Mouse (Mus musculus): ENCODE measurements around the gene Uqcrh.

Gene Uqcrh

DNA sequence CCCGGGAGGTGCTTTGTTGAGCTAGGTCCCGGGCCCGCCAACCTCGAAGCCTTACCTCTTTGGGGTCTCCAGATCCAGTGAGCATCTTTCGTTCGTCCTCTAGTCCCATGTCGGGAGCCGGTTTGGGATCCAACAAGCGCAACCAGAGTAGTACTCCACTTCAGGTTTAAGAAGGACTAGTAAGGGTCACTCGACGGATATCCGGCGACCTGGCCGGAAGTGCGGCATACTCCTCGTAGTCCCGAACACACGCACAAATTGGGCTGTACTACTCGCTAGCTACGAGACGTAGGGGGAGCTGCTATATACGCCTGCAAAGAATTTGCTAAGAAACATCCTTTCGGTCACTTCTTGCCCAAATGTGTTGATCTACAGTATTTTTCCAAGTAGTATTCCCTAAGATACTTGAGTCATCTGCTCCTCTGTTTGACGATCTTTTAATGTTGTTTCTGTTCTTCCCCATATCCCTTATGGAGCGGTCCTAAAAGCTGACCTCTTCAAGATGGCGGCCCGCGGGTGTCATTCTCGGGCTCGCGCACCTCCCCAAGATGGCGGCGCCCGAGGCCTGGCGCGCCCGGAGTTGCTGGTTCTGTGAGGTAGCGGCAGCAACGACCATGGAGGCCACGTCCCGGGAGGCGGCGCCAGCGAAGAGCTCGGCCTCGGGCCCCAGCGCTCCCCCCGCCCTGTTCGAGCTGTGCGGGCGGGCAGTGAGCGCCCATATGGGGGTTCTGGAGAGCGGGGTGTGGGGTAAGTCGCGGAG is at the start of gene Uqcrh, which contains the start of gene Lrrc41:
Gene Uqcrh (minus strand): TSS at position 211 of the 760 bp plus-strand sequence.
Gene Lrrc41 (plus strand): TSS at position 409 of the 760 bp plus-strand sequence.
- DNase-seq (ENCODE audit: low read depth, low spot score), result peak; percentile 99

DNA sequence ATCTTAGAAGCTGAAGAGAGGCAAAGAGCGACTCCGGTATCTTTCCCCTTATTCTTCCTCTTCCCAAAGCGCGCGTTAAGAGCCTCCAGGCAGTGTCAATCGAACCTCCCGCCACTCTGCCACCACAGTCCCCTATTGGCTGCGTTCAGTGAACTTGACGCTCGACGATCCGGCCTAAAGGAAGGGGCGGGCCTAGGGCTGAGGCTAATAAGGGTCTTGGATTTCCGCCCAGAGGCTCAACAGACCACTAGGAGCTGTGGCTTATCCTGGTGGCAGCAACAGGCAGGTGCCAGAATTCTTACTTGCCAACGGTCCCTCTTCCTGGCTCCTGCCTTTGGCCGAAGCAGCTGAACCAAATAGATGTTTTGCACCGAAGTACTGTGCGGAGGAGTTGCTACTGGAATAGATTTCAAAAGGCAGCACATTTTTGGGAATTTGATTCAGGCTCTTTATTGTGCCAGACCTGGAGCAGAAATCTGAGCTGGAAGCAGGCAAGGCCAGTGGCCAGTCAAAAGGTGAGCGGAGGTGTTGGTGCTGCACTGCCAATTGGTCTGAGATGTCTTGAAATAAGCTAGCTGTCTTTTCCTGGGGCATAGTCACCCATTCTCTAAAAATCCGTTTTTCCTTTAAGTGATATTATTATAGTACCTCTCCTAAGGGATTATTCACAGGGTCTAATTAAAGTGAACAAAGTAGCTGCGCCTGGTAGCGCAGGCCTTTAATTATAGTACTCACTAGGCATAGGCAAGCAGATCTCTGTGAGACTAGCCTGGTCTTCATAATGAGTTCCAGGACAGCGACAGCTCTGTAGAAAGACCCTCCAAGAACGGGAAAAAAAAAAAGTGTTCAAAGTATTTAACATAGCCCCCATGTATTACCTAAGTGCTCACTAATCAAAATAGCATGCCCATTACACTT is 49.0 kb upstream of the Uqcrh start, which contains the start of the genes Rad54l and Pomgnt1:
Gene Rad54l (minus strand): TSS at position 89 of the 918 bp plus-strand sequence.
Gene Pomgnt1 (plus strand): TSS at position 239 of the 918 bp plus-strand sequence.
- peak; percentile 95 for DNase-seq (ENCODE audit: low read depth, low spot score)

DNA sequence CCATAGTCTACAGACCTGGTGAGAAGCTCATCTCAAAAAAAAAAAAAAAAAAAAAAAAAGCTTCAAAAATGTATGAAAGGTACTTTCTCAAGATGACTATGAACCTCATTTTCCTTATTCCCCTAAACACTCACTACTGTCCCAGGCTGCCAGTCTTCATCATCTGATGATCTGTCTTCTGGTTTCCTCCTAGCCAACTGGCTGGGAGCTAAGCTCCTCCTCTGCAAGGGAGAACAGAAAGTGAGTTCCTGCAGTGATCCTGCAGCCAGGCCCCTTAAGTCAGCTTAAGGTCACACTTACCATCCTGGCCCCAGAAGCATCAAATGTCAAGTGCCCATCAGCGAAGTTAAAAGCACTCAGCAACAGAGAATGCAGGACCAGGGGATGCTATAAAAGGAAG is 47.9 kb upstream of the Uqcrh start:
- DNase-seq (ENCODE audit: low read depth, low spot score), result no peak

DNA sequence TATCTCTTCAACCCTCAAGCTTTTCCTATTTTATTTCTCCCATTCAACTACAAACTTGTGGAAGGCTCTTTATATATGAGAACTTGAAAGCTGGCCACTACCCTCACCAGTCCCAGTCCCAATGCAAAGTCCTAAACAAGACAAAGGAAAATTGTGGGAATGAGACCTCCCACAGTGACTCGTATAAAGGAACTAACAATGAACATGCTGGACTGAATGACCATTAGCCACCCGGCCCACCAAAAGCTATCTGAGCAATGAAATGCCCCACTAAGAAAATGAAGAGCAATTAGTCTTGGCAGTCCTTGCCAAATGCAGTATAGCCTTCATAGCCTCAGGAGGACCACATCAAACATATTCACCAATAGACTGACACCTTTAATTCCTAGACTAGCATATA is 36.6 kb upstream of the Uqcrh start:
- DNase-seq (ENCODE audit: low read depth, low spot score), result no peak

GRCm38 (mm10) chr4:116110695-116111094 is 35.8 kb upstream of the Uqcrh start:
- no peak for DNase-seq (ENCODE audit: low read depth, low spot score)

DNA sequence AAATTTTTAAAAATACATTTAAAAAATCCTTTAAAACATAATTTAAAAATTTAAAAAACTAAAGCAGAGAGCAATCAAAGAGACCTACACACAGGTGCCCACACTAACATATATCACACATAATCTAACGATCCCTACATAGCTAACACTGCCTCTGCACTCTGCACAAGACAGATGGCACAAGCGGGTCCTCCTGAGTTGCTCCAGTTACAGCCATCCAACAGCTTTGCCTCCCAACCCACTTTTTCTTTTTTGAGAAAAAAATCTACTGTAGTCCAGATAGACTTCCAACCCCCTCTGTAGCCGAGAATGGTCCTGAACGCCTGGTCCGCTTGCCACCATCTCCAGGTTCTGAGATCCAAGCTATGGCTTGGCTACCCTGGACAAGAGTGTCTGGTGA is 30.4 kb upstream of the Uqcrh start:
- peak; percentile 54 for DNase-seq (ENCODE audit: low read depth, low spot score)

- DNase-seq (ENCODE audit: low read depth, low spot score), result no peak
Measured at GRCm38 (mm10) chr4:116100959-116101358, 26.1 kb upstream of the Uqcrh start.

- no peak for DNase-seq (ENCODE audit: low read depth, low spot score)
Measured at GRCm38 (mm10) chr4:116097211-116097610, 22.3 kb upstream of the Uqcrh start.

DNA sequence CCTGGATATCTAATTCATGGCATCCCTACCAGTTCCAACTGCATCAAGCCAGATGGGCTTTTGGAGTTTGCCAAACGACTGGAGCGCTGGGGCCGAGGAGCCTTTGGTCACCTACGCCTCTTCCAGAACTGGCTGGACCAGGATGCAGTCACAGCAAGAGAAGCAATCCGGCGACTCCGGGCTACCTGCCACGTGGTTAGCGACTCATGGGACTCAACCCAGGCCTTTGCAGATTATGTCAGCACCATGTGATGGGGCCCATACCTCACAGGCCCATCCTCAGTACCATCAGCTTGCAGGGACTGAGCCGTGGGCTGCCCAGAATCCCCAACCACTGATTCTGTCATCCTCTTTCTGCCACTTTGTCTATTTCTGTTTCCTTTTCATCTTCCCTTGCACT is 21.4 kb upstream of the Uqcrh start:
- DNase-seq (ENCODE audit: low read depth, low spot score), result no peak

- peak; percentile 64 for DNase-seq (ENCODE audit: low read depth, low spot score)
Measured at GRCm38 (mm10) chr4:116088510-116089249, 13.8 kb upstream of the Uqcrh start.

GRCm38 (mm10) chr4:116077240-116078095 is 2.6 kb upstream of the Uqcrh start:
- no peak for DNase-seq (ENCODE audit: low read depth, low spot score)

DNA sequence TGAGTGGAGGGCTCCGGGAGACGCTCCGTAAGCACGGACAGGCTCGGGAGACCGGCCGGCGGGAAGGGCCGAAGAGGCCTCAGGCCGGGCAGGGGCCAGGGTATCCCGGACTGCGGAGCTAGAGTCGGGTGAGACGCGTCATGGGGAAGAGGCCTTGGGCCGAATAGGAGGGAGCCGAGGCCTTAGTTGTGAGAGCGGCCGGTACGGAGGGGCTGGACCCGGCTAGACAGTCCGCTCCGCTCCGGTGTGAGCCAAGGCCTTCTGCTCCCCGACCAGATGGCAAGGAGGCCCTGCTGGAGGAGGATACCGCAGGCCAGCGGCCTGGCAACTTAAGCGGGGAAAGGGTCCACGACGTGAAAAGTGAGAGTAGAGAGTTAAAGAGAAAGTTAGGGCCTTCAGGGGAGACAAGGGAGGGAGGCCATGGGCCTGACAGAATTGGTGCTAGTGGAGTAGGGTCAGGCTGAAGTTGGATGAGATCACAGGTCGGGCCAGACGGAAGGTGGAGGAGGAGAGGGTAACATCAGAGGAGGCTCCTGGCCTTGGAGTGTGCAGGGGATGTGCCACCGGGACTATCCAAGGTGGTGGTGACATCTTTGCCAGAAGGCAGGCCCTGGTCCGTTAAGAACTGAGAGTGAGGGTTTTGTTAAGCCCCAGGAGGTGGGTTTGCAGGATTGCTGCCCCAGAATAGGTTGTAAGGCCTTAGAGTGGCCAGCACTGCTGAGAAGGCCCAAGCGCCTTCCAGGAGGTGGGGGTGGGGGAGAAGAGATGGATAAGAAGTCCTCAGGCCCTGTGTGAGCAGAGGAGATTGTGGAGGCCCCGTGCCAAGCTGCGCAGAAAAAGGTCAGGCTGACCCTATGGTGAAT is 1.7 kb upstream of the Uqcrh start:
- DNase-seq (ENCODE audit: low read depth, low spot score), result peak; percentile 62

GRCm38 (mm10) chr4:116075631-116076368 is 929 bp upstream of the Uqcrh start:
- peak; percentile 65 for DNase-seq (ENCODE audit: low read depth, low spot score)

DNA sequence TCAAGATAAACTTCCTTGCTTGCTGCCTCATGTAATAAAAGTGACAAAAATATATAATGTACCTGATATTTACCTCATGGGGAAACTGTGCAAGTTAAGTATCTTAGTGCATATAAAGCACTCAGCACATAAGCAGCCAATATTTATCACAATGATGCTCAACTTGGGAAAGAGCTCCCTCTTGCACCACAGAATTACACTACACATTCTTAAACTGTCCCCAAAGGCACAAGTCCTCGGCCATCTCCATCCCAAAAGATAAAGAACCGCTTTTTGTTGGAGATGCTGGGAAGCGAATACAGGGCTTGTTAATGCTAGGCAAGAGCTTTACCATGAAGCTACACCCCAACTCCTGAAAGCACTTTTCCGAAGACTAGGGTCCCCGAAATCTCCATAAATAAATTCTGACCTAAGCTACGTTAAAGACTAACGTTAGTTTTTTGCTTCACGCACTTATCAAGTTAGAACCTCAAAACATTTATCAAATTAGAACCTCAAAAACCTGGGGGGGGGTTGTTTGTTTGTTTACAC is 661 bp downstream of the Uqcrh start:
- peak; percentile 74 for DNase-seq (ENCODE audit: low read depth, low spot score)

DNA sequence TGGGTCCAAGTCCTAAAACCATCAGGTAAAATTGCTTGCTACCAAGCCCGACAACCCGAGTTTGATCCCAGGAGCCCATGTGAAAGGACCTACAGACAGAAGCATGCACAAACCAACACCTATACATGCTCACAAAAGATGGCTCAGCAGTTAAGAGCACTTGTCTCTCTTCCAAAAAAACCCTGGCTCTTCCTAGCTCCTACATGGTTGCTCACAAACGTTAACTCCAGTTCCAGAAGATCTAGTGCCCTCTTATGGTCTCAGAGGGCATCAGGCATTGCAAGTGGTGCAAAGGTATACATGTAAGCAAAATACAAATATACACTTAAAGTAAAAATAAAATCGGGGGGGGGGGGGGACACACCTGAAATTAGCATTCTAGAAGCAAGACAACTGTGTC is 1.7 kb downstream of the Uqcrh start:
- peak; percentile 74 for DNase-seq (ENCODE audit: low read depth, low spot score)

GRCm38 (mm10) chr4:116070116-116070515 is 4.8 kb downstream of the Uqcrh start:
- DNase-seq (ENCODE audit: low read depth, low spot score), result no peak

GRCm38 (mm10) chr4:116063855-116064254 is 11.0 kb downstream of the Uqcrh start:
- no peak for DNase-seq (ENCODE audit: low read depth, low spot score)

GRCm38 (mm10) chr4:116059012-116059726 is 15.7 kb downstream of the Uqcrh start:
- no peak for DNase-seq (ENCODE audit: low read depth, low spot score)
